Mouse (Mus musculus) midbrain, embryonic 16.5 days (tissue): ENCODE data around the gene Cstb. TPM values are rescaled to one million over a fixed set of nuclear protein-coding genes. Genes with fewer than 3 reads are reported as not detected.
"Not testable (repeated sequence)": the region's sequence is repeated elsewhere in the genome, so short reads cannot be mapped to it uniquely, and the experiment has no call there.

ENCODE experiments used
- ATAC-seq: fragments of 200-750 bp; cut with Nextera tagmentation; 2 replicates; pipeline ENCODE4 v1.8.0; 2017; ENCODE audit warnings: moderate TSS enrichment
- H3K27ac ChIP-seq: fragments of 300-500 bp; sonication (generic); 2 replicates; pipeline ENCODE4 v1.5.1; 2014; ENCODE audit warnings: mild to moderate bottlenecking, low read length, mixed read lengths
- H3K27me3 ChIP-seq: fragments of 300-500 bp; sonication (generic); 2 replicates; pipeline ENCODE4 v1.6.1; 2014; ENCODE audit warnings: low read depth, low read length, mixed read lengths; ENCODE audit not compliant: control insufficient read depth, insufficient read depth
- H3K36me3 ChIP-seq: fragments of 300-500 bp; sonication (generic); 2 replicates; pipeline ENCODE4 v1.6.1; 2014; ENCODE audit warnings: mild to moderate bottlenecking, low read length, moderate library complexity, mixed read lengths; ENCODE audit not compliant: control insufficient read depth, insufficient read depth
- H3K4me1 ChIP-seq: fragments of 300-500 bp; sonication (generic); 2 replicates; pipeline ENCODE4 v1.6.1; 2014; ENCODE audit warnings: mild to moderate bottlenecking, low read length, mixed read lengths; ENCODE audit not compliant: control insufficient read depth, insufficient read depth
- H3K4me2 ChIP-seq: fragments of 300-500 bp; sonication (generic); 2 replicates; pipeline ENCODE4 v1.6.1; 2014; ENCODE audit warnings: mild to moderate bottlenecking, low read length, mixed read lengths
- H3K4me3 ChIP-seq: fragments of 300-500 bp; sonication (generic); 2 replicates; pipeline ENCODE4 v1.5.1; 2014; ENCODE audit warnings: low read depth, mild to moderate bottlenecking, low read length, moderate library complexity, mixed read lengths
- H3K9ac ChIP-seq: fragments of 300-500 bp; sonication (generic); 2 replicates; pipeline ENCODE4 v1.6.1; 2014; ENCODE audit warnings: low read depth, low read length, mixed read lengths
- H3K9me3 ChIP-seq: fragments of 300-500 bp; sonication (generic); replicated peaks from 2 replicates; pipeline ENCODE4 v1.6.1; 2014; ENCODE audit warnings: mild to moderate bottlenecking, low read length, mixed read lengths; ENCODE audit not compliant: control insufficient read depth, poor library complexity, severe bottlenecking
- WGBS: fragments of 180-500 bp; shearing (Covaris S2); extraction: QIAGEN DNeasy Blood & Tissue Kit; methylation state at CpG from one replicate; pipeline ENCODE4 v1.1.7; 2014; 5-methylcytosine and 5-hydroxymethylcytosine counted together
- polyA plus RNA-seq: library from polyadenylated mRNA; unstranded; fragments of >200 nt; fragmentation: Nextera tagmentation; extraction: Ambion mirVana; gene quantifications from 2 replicates; pipeline ENCODE4 v1.2.1, GENCODE M21; 2015

Cstb gene
- polyA plus RNA-seq, 1 experiment from 2014 or later, result 90.7 TPM

- Histone ChIP-seq H3K27ac (peak overlapping the region; percentile 87), H3K36me3 (peaks cover 26% of the 10 kb centered on the region), H3K4me3 (peak overlapping the region; percentile 73), H3K9me3 (no peaks in the 10 kb centered on the region), H3K4me1 (peaks cover 14% of the 10 kb centered on the region), H3K9ac (peak overlapping the region; percentile 90), H3K27me3 (no peaks in the 10 kb centered on the region), H3K4me2 (peak overlapping the region; percentile 80)
- 18% methylated on average over 8 of the region's 8 CpGs for WGBS
- peak; percentile 15 for ATAC-seq
Measured at GRCm38 (mm10) chr10:78411851-78412250, 13.6 kb upstream of the Cstb start.

GRCm38 (mm10) chr10:78412319-78413151, 12.9 kb upstream of the Cstb start, which contains the start of gene Rrp1:
TSS of gene Rrp1 (minus strand) at chr10:78413043.
- Histone ChIP-seq H3K27ac (peak within 1 kb of the TSS; percentile 87), H3K4me3 (peak within 1 kb of the TSS; percentile 73), H3K4me2 (peak within 1 kb of the TSS; percentile 80), H3K9ac (peak within 1 kb of the TSS; percentile 90), H3K27me3 (no peaks in the 10 kb centered on the region), H3K9me3 (no peaks in the 10 kb centered on the region), H3K36me3 (peaks cover 25% of the 10 kb centered on the region), H3K4me1 (peaks cover 14% of the 10 kb centered on the region)
- ATAC-seq, result peak; percentile 92
- WGBS, result under 1% methylated on average over 69 of the region's 70 CpGs

GRCm38 (mm10) chr10:78413152-78413520, 12.3 kb upstream of the Cstb start:
- Histone ChIP-seq H3K4me2 (peak overlapping the region; percentile 80), H3K27me3 (no peaks in the 10 kb centered on the region), H3K27ac (peak overlapping the region; percentile 87), H3K9me3 (no peaks in the 10 kb centered on the region), H3K4me1 (peaks cover 14% of the 10 kb centered on the region), H3K36me3 (peaks cover 21% of the 10 kb centered on the region), H3K9ac (peak overlapping the region; percentile 90), H3K4me3 (peak overlapping the region; percentile 73)
- no peak; the same call in 1 of the 2 replicates for ATAC-seq
- 44% methylated on average over 7 of the region's 7 CpGs for WGBS

GRCm38 (mm10) chr10:78414936-78415335, 10.5 kb upstream of the Cstb start:
- ATAC-seq, H3K4me2 ChIP-seq, H3K27me3 ChIP-seq, H3K9ac ChIP-seq, H3K36me3 ChIP-seq, H3K27ac ChIP-seq, H3K9me3 ChIP-seq, H3K4me3 ChIP-seq: not testable (repeated sequence)
- 90% methylated on average over 3 of the region's 4 CpGs for WGBS
- H3K4me1 ChIP-seq, result peaks cover 14% of the 10 kb centered on the region

GRCm38 (mm10) chr10:78417888-78418287, 7.6 kb upstream of the Cstb start:
- no peak for ATAC-seq
- H3K27ac ChIP-seq, result no peak overlapping the region
- H3K4me1 ChIP-seq, result peaks cover 3% of the 10 kb centered on the region; the same call in 1 of the 2 replicates
- H3K4me3 ChIP-seq, result no peak overlapping the region
- no peaks in the 10 kb centered on the region for H3K9me3 ChIP-seq
- 61% methylated on average over 5 of the region's 5 CpGs for WGBS
- H3K9ac ChIP-seq, result no peak overlapping the region
- H3K27me3 ChIP-seq, result no peaks in the 10 kb centered on the region
- no peak overlapping the region for H3K4me2 ChIP-seq
- no peaks in the 10 kb centered on the region for H3K36me3 ChIP-seq

- H3K27ac ChIP-seq, result no peak overlapping the region
- no peak overlapping the region for H3K4me3 ChIP-seq
- no peaks in the 10 kb centered on the region for H3K9me3 ChIP-seq
- H3K9ac ChIP-seq, result no peak overlapping the region
- no peaks in the 10 kb centered on the region for H3K27me3 ChIP-seq
- 85% methylated on average over 2 of the region's 2 CpGs for WGBS
- no peak overlapping the region for H3K4me2 ChIP-seq
- H3K4me1 ChIP-seq, result no peaks in the 10 kb centered on the region
- ATAC-seq, result no peak
- H3K36me3 ChIP-seq, result no peaks in the 10 kb centered on the region
Measured at GRCm38 (mm10) chr10:78418791-78419190, 6.7 kb upstream of the Cstb start.

GRCm38 (mm10) chr10:78420929-78421328, 4.5 kb upstream of the Cstb start:
- WGBS, result 87% methylated on average over 2 of the region's 2 CpGs
- Histone ChIP-seq H3K36me3 (no peaks in the 10 kb centered on the region), H3K4me1 (no peaks in the 10 kb centered on the region; the same call in 1 of the 2 replicates), H3K27ac (no peak overlapping the region), H3K27me3 (no peaks in the 10 kb centered on the region), H3K9ac (no peak overlapping the region), H3K4me3 (no peak overlapping the region), H3K4me2 (no peak overlapping the region), H3K9me3 (no peaks in the 10 kb centered on the region)
- ATAC-seq, result no peak

- Histone ChIP-seq H3K9ac (no peak overlapping the region), H3K4me3 (no peak overlapping the region), H3K27me3 (no peaks in the 10 kb centered on the region), H3K36me3 (no peaks in the 10 kb centered on the region), H3K4me2 (no peak overlapping the region), H3K27ac (no peak overlapping the region), H3K9me3 (no peaks in the 10 kb centered on the region), H3K4me1 (peaks cover 7% of the 10 kb centered on the region)
- WGBS, result 83% methylated on average over 3 of the region's 3 CpGs
- no peak for ATAC-seq
Measured at GRCm38 (mm10) chr10:78422614-78423013, 2.9 kb upstream of the Cstb start.

GRCm38 (mm10) chr10:78426117-78426735, 757 bp downstream of the Cstb start:
- Histone ChIP-seq H3K27ac (peak overlapping the region; percentile 73), H3K4me1 (peaks cover 7% of the 10 kb centered on the region), H3K27me3 (no peaks in the 10 kb centered on the region), H3K36me3 (peaks cover 10% of the 10 kb centered on the region), H3K9ac (peak overlapping the region; percentile 95), H3K4me2 (peak overlapping the region; percentile 68), H3K9me3 (no peaks in the 10 kb centered on the region), H3K4me3 (peak overlapping the region; percentile 90)
- ATAC-seq, result peak; percentile 5
- WGBS, result 56% methylated on average over 6 of the region's 6 CpGs
